Mouse (Mus musculus): ENCODE measurements around the gene Drg1.
A peak's percentile ranks its signal among the peaks of the same experiment; 100 is the strongest.
"Not testable (repeated sequence)": the region's sequence is repeated elsewhere in the genome, so short reads cannot be mapped to it uniquely, and the experiment has no call there.

The Drg1 gene

GRCm38 (mm10) chr11:3165210-3165782 is 100.9 kb downstream of the Drg1 start:
- not testable (repeated sequence) for DNase-seq

GRCm38 (mm10) chr11:3163661-3164060 is 102.6 kb downstream of the Drg1 start:
- DNase-seq: not testable (repeated sequence)

- not testable (repeated sequence) for DNase-seq
Observed at GRCm38 (mm10) chr11:3163122-3163521, 103.1 kb downstream of the Drg1 start.

- peak; percentile 45 to 51 for DNase-seq
Observed at GRCm38 (mm10) chr11:3162236-3162897, 103.8 kb downstream of the Drg1 start.

GRCm38 (mm10) chr11:3161370-3161769 is 104.8 kb downstream of the Drg1 start:
- peak; percentile 33 to 49 for DNase-seq

GRCm38 (mm10) chr11:3158800-3159199 is 107.4 kb downstream of the Drg1 start:
- not testable (repeated sequence) for DNase-seq

GRCm38 (mm10) chr11:3157996-3158395 is 108.2 kb downstream of the Drg1 start:
- DNase-seq: not testable (repeated sequence)

- not testable (repeated sequence) for DNase-seq
Observed at GRCm38 (mm10) chr11:3156991-3157390, 109.2 kb downstream of the Drg1 start.

- DNase-seq: peak; percentile 39 to 46
Observed at GRCm38 (mm10) chr11:3153666-3154397, 112.4 kb downstream of the Drg1 start.

- DNase-seq: peak; percentile 13 to 28
Observed at GRCm38 (mm10) chr11:3151358-3151757, 114.9 kb downstream of the Drg1 start.

- not testable (repeated sequence) for DNase-seq
Observed at GRCm38 (mm10) chr11:3150677-3151003, 115.6 kb downstream of the Drg1 start.

- DNase-seq: peak; percentile 21 to 36
Observed at GRCm38 (mm10) chr11:3150003-3150676, 116.1 kb downstream of the Drg1 start.

- DNase-seq: not testable (repeated sequence)
Observed at GRCm38 (mm10) chr11:3149471-3149870, 116.7 kb downstream of the Drg1 start.

- not testable (repeated sequence) for DNase-seq
Observed at GRCm38 (mm10) chr11:3146806-3147205, 119.4 kb downstream of the Drg1 start.

- DNase-seq: not testable (repeated sequence)
Observed at GRCm38 (mm10) chr11:3145359-3146165, 120.7 kb downstream of the Drg1 start.

- DNase-seq: not testable (repeated sequence)
Observed at GRCm38 (mm10) chr11:3143984-3144383, 122.2 kb downstream of the Drg1 start.

GRCm38 (mm10) chr11:3142413-3142812 is 123.8 kb downstream of the Drg1 start:
- peak; percentile 70 to 74 for DNase-seq

GRCm38 (mm10) chr11:3140967-3141535 is 125.2 kb downstream of the Drg1 start:
- not testable (repeated sequence) for DNase-seq

GRCm38 (mm10) chr11:3138323-3138722 is 127.9 kb downstream of the Drg1 start:
- peak; percentile 30 to 37 for DNase-seq
